Mouse (Mus musculus) brown adipose tissue, adult 24 weeks (tissue): ENCODE data around the gene Arhgef28. TPM values are rescaled to one million over a fixed set of nuclear protein-coding genes. Genes with fewer than 3 reads are reported as not detected.

Experiments
- H3K27ac ChIP-seq: fragments of 200-500 bp; replicated peaks from 2 replicates; pipeline ENCODE4 v1.5.1; 2012; ENCODE audit warnings: low read depth, mild to moderate bottlenecking, low read length
- H3K4me1 ChIP-seq: fragments of 200-500 bp; 2 replicates; pipeline ENCODE4 v1.6.1; 2012; ENCODE audit warnings: low read length, mixed read lengths; ENCODE audit not compliant: control insufficient read depth, insufficient read depth, insufficient read length
- H3K4me3 ChIP-seq: fragments of 200-500 bp; 2 replicates; pipeline ENCODE4 v1.5.1; 2012; ENCODE audit warnings: low read depth, mild to moderate bottlenecking, low read length, moderate library complexity; ENCODE audit not compliant: insufficient read depth
- polyA plus RNA-seq: library from polyadenylated mRNA; stranded (reverse); fragments of >200 nt; gene quantifications from 2 replicates; pipeline ENCODE4 v1.2.4, GENCODE M21; 2012; ENCODE audit not compliant: missing spikeins, insufficient read depth, insufficient read length

Arhgef28 gene
- polyA plus RNA-seq, 1 experiment, result 14.1 TPM

DNA sequence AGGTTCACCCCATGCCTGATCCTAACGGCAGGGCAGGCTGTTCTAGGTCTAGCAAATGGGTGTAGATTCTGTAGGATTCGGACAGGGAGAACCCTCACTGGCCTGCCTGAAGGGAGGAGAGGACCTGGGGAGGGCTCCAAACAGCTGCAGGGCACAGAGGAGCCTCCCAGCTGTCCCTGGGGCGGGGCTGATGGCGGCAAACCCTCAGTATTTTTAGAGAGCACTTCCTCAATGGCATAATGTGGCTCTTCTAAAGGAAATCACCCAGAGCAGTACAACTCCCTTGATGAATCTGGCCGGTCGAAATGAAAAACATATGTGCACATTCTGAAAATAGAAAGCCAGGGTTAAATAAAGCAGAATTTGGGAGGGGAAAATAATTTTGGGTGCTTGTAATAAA is 265.1 kb downstream of the Arhgef28 start:
- Histone ChIP-seq H3K4me1 (peaks cover 8% of the 10 kb centered on the region; the same call in 1 of the 2 replicates), H3K4me3 (no peak overlapping the region), H3K27ac (peak overlapping the region; percentile 68)

DNA sequence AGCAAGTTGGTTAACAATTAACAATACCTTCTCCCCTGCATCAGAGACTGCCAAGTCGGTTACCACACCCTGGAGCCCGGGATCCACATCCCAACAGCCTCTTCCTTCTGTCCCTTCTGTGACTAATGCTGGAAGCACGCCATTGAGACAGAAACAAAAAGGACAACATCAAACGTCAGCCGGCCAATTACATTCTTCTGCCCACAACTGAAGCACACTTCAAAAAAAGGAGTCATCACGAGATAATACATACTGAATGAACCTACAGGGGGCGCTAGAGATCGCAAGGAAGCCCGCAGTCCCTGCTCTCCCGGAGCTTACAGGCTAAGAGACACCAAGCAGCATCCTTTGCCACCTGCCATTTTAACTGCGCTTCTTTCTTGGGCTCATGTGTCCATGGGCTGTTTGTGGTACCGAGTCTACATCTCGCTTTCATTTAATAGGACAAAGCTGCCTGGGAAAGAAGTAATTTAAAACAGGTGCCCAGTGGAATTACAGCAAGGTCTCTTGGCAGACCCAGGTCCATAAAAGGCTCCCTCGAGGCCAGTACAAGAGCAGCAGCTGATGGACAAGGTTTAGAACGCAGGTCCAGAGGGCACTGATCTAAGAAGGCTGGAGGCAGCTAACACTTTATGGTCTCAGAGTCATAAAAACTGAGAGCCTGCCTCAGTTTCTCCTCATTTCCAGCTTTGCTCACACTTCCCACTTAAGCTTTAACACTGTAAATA is 266.6 kb downstream of the Arhgef28 start:
- no peak overlapping the region for H3K4me3 ChIP-seq

GRCm38 (mm10) chr13:97938596-97939297 is 267.5 kb downstream of the Arhgef28 start:
- Histone ChIP-seq H3K4me3 (no peak overlapping the region), H3K4me1 (peaks cover 8% of the 10 kb centered on the region; the same call in 1 of the 2 replicates), H3K27ac (no peak overlapping the region)

More for the DNA sequence above, 266.6 kb downstream of the Arhgef28 start:
- Histone ChIP-seq H3K4me1 (peaks cover 8% of the 10 kb centered on the region; the same call in 1 of the 2 replicates), H3K27ac (no peak overlapping the region)

- peaks cover 8% of the 10 kb centered on the region; the same call in 1 of the 2 replicates for H3K4me1 ChIP-seq
- H3K4me3 ChIP-seq, result no peak overlapping the region
Observed at GRCm38 (mm10) chr13:97937919-97938318, 268.3 kb downstream of the Arhgef28 start.

GRCm38 (mm10) chr13:97928135-97928497 is 278.1 kb downstream of the Arhgef28 start:
- peaks cover 3% of the 10 kb centered on the region; the same call in 1 of the 2 replicates for H3K4me1 ChIP-seq
- H3K4me3 ChIP-seq, result no peak overlapping the region
- peak overlapping the region; percentile 46 for H3K27ac ChIP-seq

More at GRCm38 (mm10) chr13:97937919-97938318, 268.3 kb downstream of the Arhgef28 start:
- no peak overlapping the region for H3K27ac ChIP-seq

GRCm38 (mm10) chr13:97927376-97928134 is 278.7 kb downstream of the Arhgef28 start:
- Histone ChIP-seq H3K4me3 (no peak overlapping the region), H3K27ac (peak overlapping the region; percentile 46), H3K4me1 (peaks cover 3% of the 10 kb centered on the region; the same call in 1 of the 2 replicates)

GRCm38 (mm10) chr13:97926371-97926770 is 279.9 kb downstream of the Arhgef28 start:
- Histone ChIP-seq H3K4me3 (no peak overlapping the region), H3K4me1 (peaks cover 3% of the 10 kb centered on the region; the same call in 1 of the 2 replicates), H3K27ac (0 out of 2 replicates have a peak overlapping the region, but pooled peaks have one; percentile 2)

GRCm38 (mm10) chr13:97923009-97923408 is 283.2 kb downstream of the Arhgef28 start:
- Histone ChIP-seq H3K4me1 (peaks cover 3% of the 10 kb centered on the region; the same call in 1 of the 2 replicates), H3K4me3 (no peak overlapping the region), H3K27ac (peak overlapping the region; percentile 67; the same call in 1 of the 2 replicates)

DNA sequence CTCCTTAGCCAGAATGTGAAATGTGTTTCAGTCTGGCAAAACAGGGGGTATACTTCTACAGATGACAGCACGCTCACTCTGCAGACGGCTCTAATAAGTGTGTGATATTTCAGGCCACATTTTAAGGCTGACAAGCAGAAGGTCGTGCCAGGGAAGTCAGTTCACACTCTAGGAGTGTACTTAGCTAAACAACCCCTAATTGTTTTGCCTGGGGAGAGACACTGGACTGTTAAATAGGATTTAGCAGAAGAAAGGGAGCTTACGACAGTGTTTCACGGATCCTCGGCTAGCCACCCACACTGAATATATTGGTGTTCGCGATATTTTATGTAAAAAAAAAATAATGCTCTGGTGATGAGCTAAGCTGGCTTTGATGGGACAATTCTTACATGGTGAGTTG is 286.6 kb downstream of the Arhgef28 start:
- Histone ChIP-seq H3K4me3 (no peak overlapping the region), H3K4me1 (peaks cover 3% of the 10 kb centered on the region; the same call in 1 of the 2 replicates), H3K27ac (no peak overlapping the region)

- H3K4me1 ChIP-seq, result peaks cover 3% of the 10 kb centered on the region; the same call in 1 of the 2 replicates
- no peak overlapping the region for H3K4me3 ChIP-seq
- H3K27ac ChIP-seq, result no peak overlapping the region
Observed at GRCm38 (mm10) chr13:97918117-97918900, 287.9 kb downstream of the Arhgef28 start.

- Histone ChIP-seq H3K4me3 (no peak overlapping the region), H3K4me1 (peaks cover under 1% of the 10 kb centered on the region; the same call in 1 of the 2 replicates), H3K27ac (no peak overlapping the region)
Observed at GRCm38 (mm10) chr13:97911013-97911412, 295.2 kb downstream of the Arhgef28 start.

DNA sequence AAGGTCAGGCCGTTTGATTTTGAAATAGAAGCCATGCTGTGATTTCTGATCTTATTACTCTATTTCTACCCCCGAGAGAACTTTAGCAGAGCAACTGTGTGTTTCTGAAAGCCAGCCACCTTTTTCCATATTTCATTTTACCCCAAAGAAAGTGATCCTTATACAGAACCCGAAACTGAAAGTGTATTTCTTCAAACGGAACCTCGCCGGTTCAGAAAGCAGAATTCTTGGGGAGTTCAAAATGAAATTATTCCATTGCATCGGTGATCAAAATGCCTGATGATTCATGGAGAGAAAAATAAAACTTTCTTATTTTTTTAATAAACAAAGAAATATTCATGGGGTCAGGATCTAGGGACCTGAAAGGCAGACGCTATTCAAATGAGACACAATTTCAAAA is 303.4 kb downstream of the Arhgef28 start:
- H3K27ac ChIP-seq, result 0 out of 2 replicates have a peak overlapping the region, but pooled peaks have one; percentile 1
- no peak overlapping the region for H3K4me3 ChIP-seq
- H3K4me1 ChIP-seq, result no peaks in the 10 kb centered on the region

DNA sequence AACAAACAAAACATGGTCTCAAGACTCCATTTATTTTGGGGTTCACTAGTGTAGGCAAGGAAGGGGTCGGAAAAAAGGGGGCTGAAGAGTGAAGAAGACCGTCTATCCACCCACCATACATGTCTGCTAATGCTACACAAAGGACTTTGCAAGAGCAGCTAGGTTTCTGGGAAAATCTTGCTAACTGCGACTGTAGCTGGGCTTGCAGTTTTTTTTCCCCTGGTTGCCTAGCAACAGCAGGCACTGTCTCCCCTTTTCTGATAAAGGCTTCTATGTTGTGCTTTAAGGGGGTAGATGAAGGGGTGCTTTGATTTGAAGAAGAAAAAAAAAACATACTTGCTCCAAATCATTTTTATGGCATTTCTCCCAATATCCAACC is 305.9 kb downstream of the Arhgef28 start:
- Histone ChIP-seq H3K27ac (no peak overlapping the region), H3K4me1 (no peaks in the 10 kb centered on the region), H3K4me3 (no peak overlapping the region)

- Histone ChIP-seq H3K4me1 (no peaks in the 10 kb centered on the region), H3K27ac (no peak overlapping the region), H3K4me3 (no peak overlapping the region)
Observed at GRCm38 (mm10) chr13:97899604-97900379, 306.4 kb downstream of the Arhgef28 start.
